Mouse (Mus musculus) limb, embryonic 10.5 days (tissue): ENCODE data around the gene Ms4a4b. TPM values are rescaled to one million over a fixed set of nuclear protein-coding genes. Genes with fewer than 3 reads are reported as not detected.
"Not testable (repeated sequence)": the region's sequence is repeated elsewhere in the genome, so short reads cannot be mapped to it uniquely, and the experiment has no call there.

Experiments used
- DNase-seq: peaks from one replicate; pipeline ENCODE4 v3.0.0-alpha.2; 2017; ENCODE audit warnings: low spot score
- H3K27ac ChIP-seq: fragments of 300-500 bp; sonication (generic); 2 replicates; pipeline ENCODE4 v1.5.1; 2016; ENCODE audit warnings: mild to moderate bottlenecking
- H3K27me3 ChIP-seq: fragments of 300-500 bp; sonication (generic); 2 replicates; pipeline ENCODE4 v1.6.1; 2016; ENCODE audit warnings: low read depth, mild to moderate bottlenecking; ENCODE audit not compliant: poor library complexity, severe bottlenecking
- H3K36me3 ChIP-seq: fragments of 300-500 bp; sonication (generic); 2 replicates; pipeline ENCODE4 v1.6.1; 2016; ENCODE audit warnings: mild to moderate bottlenecking, moderate library complexity
- H3K4me1 ChIP-seq: fragments of 300-500 bp; sonication (generic); 2 replicates; pipeline ENCODE4 v1.6.1; 2016
- H3K4me3 ChIP-seq: fragments of 300-500 bp; sonication (generic); 2 replicates; pipeline ENCODE4 v1.5.1; 2016; ENCODE audit warnings: mild to moderate bottlenecking, moderate library complexity
- H3K9me3 ChIP-seq: fragments of 300-500 bp; sonication (generic); replicated peaks from 2 replicates; pipeline ENCODE4 v1.6.1; 2016; ENCODE audit warnings: mild to moderate bottlenecking
- WGBS: fragments of 180-500 bp; shearing (Covaris S2); methylation state at CpG from one replicate; pipeline ENCODE4 v1.1.7; 2016; 5-methylcytosine and 5-hydroxymethylcytosine counted together
- polyA plus RNA-seq: library from polyadenylated mRNA; unstranded; fragments of >200 nt; fragmentation: Nextera tagmentation; extraction: Ambion mirVana; gene quantifications from 2 replicates; pipeline ENCODE4 v1.2.1, GENCODE M21; 2016

Gene Ms4a4b
- not detected in 2 replicates for polyA plus RNA-seq

DNA sequence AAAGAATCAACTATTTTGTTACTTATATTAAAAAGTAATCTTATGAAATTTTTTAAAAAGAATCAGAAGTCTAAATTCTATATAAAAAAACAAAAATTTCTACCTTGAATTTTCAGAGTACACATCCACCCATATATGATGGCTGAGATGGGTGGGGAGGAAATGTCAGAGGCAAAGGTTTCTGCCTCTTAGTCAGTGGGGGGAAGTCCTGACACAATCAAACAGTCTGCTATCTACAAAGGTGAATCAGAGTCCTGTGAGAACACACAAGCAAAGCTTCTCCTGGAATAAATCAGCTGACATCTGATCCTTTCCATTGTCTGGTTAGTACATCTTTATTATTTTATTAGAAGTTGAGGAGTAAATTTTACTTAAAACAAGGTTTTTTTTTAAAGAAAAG lies at the start of gene Ms4a4b:
Gene Ms4a4b, plus strand, starts transcription at position 216 of the 400 bp plus-strand sequence.
- DNase-seq: no peak
- no peaks in the 10 kb centered on the region for H3K9me3 ChIP-seq
- H3K4me3 ChIP-seq: no peak within 1 kb of the TSS

DNA sequence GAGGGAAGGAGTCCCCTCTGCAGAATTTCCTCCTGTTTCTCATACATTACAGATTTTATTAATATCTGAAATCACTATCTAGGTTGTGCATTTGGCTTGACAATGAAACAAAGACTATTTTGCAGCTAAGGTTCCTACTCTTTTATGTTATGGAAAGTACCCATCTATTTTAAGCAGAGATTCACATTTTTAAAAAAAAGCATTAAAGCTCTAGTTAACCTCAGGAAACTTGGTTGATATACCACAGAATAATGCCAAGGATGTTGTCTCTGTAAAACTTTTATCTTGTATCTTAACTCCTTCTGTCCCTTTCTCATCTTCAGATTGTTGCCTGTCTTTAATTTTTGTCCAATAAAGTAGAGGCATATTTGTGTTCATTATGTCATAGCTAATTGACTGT lies 47.6 kb upstream of the Ms4a4b start:
- Histone ChIP-seq H3K9me3 (no peaks in the 10 kb centered on the region), H3K27me3 (no peaks in the 10 kb centered on the region)

More for the DNA sequence above, at the start of gene Ms4a4b:
- no peaks in the 10 kb centered on the region for H3K27me3 ChIP-seq
- no peaks in the 10 kb centered on the region for H3K4me1 ChIP-seq
- no peaks in the 10 kb centered on the region for H3K36me3 ChIP-seq
- no peak within 1 kb of the TSS for H3K27ac ChIP-seq

DNA sequence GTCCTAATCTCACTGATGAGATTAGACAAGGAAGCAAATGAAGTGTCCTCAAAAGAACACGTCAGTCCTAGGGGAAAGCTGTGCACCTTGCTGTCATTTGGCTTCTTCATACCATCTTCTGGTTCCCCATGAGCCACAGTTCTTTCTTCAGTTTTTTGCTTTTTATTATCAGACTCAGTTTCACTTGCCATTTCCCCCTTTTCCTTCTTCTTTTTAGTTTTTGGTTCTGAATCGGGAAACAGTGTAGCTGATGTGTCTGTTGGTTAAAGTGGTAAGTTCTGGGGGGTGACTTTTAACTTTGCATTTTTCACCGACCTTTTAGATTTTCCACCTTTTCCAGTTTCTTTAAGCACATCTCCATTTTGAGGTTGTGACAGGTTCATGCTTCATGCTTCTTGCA lies 38.8 kb upstream of the Ms4a4b start, which contains the start of gene Ms4a4c:
Gene Ms4a4c, plus strand, starts transcription at position 244 of the 400 bp plus-strand sequence.
- no peaks in the 10 kb centered on the region for H3K36me3 ChIP-seq
- no peak for DNase-seq
- WGBS: 89% methylated on average over 3 of the region's 3 CpGs

More for the DNA sequence above, 47.6 kb upstream of the Ms4a4b start:
- DNase-seq: no peak
- Histone ChIP-seq H3K4me3 (no peak overlapping the region), H3K4me1 (no peaks in the 10 kb centered on the region), H3K27ac (no peak overlapping the region), H3K36me3 (no peaks in the 10 kb centered on the region)

DNA sequence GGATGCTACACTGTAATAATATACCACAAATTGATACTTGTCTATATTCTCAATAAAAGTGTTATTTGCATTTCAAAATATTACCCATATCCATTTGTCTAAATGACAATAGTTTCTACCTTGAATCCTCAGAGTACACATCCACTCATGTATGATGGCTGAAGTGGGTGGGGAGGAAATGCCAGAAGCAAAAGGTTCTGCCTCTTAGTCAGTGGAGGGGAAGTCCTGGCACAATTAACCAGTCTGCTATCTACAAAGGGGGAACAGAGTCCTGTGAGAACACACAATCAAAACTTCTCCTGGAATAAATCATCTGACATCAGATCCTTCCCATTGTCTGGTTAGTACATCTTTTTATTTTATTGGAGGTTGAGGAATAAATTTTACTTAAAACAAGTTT lies 35.9 kb upstream of the Ms4a4b start:
- H3K4me3 ChIP-seq: no peak overlapping the region
- DNase-seq: no peak
- H3K36me3 ChIP-seq: no peaks in the 10 kb centered on the region
- H3K27ac ChIP-seq: no peak overlapping the region
- no peaks in the 10 kb centered on the region for H3K4me1 ChIP-seq
- H3K27me3 ChIP-seq: no peaks in the 10 kb centered on the region
- no peaks in the 10 kb centered on the region for H3K9me3 ChIP-seq

More for the DNA sequence above, 38.8 kb upstream of the Ms4a4b start, which contains the start of gene Ms4a4c:
- H3K4me3 ChIP-seq: no peak within 1 kb of the TSS
- no peaks in the 10 kb centered on the region for H3K9me3 ChIP-seq
- H3K27me3 ChIP-seq: no peaks in the 10 kb centered on the region
- H3K27ac ChIP-seq: no peak within 1 kb of the TSS
- no peaks in the 10 kb centered on the region for H3K4me1 ChIP-seq

DNA sequence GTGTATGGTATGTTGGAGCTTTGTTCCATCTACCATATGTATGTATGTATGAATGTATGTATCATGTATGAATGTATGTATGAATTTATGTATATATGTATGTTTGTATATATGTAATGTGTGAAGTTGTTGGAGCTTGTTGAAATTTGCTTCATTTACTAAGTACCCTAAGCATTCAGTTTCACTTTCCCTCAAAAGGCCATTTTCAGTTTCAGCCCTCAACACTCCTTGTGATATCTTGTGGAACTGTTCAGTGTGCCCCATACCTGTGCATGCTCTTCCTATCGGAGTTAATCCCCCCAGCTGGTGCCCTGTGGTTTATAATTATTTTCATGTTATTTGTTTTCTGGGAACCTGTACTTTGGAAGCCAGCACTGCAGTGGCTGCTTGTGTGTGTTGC lies 34.8 kb upstream of the Ms4a4b start:
- Histone ChIP-seq H3K27ac (no peak overlapping the region), H3K4me1 (no peaks in the 10 kb centered on the region), H3K27me3 (no peaks in the 10 kb centered on the region), H3K36me3 (no peaks in the 10 kb centered on the region), H3K4me3 (no peak overlapping the region), H3K9me3 (no peaks in the 10 kb centered on the region)
- no peak for DNase-seq
- WGBS: 93% methylated on average over 1 of the region's 1 CpGs

DNA sequence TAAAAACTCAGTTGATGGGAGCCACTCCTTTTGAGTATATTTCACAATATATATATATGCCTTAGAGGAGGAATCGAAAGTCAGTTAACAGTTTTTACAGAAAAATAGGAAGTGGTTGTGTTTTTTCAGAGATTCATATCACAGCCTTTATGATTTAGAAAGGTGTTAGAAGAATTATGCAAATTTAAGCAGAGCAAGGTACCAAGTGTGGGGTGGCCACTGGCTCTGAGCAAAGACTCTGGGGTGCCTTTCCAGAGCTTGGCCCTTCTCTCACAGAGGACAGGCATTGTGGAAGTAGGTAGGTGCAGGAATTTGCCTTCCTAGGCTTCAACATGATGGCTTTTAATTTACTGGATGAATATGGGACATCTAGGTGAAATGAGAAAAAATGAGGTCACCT lies 31.7 kb upstream of the Ms4a4b start:
- Histone ChIP-seq H3K27me3 (no peaks in the 10 kb centered on the region), H3K4me3 (no peak overlapping the region), H3K4me1 (no peaks in the 10 kb centered on the region), H3K36me3 (no peaks in the 10 kb centered on the region), H3K27ac (no peak overlapping the region), H3K9me3 (no peaks in the 10 kb centered on the region)
- DNase-seq: no peak
- 85% methylated on average over 1 of the region's 1 CpGs for WGBS

DNA sequence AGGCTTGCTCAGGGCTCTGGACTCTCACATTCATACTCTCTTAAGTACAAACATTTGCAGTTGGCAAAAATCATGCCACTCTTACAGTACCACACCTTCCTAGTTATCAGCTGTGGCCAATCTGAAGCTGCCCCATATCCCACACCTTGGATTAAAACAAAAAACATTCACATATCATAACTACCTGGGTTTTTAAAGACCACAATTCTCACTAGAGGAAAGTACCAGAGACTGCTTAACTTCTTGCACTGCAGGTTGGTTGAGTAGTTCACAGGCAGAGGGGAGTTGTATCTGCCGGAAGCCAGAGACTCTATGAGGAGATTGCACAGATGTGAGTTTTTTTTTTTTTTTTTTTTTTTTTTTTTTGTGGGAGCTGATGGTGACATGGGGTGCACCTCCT lies 29.3 kb upstream of the Ms4a4b start:
- Histone ChIP-seq H3K9me3 (no peaks in the 10 kb centered on the region), H3K27ac (no peak overlapping the region), H3K36me3 (no peaks in the 10 kb centered on the region), H3K4me1 (no peaks in the 10 kb centered on the region), H3K27me3 (no peaks in the 10 kb centered on the region), H3K4me3 (no peak overlapping the region)
- 96% methylated on average over 1 of the region's 1 CpGs for WGBS
- DNase-seq: no peak

DNA sequence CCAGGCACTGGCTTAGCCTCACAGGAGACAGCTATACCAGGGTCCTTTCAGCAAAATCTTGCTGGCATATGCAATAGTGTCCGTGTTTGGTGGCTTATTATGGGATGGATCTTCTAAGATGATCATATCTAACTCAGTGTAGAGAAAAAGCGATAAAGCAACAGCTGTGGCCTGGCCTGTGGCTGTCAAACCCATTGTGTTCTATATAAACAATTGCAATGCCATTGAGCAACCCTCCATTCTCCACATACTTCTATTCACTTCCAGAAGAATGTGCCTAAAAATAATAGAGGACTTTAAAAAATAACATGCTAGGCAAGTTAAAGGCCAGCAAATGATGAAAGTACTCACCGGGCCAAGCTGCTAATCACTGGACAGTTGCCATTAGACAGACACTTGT lies 27.8 kb upstream of the Ms4a4b start:
- Histone ChIP-seq H3K27me3 (no peaks in the 10 kb centered on the region), H3K36me3 (no peaks in the 10 kb centered on the region), H3K4me1 (no peaks in the 10 kb centered on the region), H3K4me3 (no peak overlapping the region), H3K27ac (no peak overlapping the region), H3K9me3 (no peaks in the 10 kb centered on the region)
- WGBS: 82% methylated on average over 3 of the region's 3 CpGs
- no peak for DNase-seq

DNA sequence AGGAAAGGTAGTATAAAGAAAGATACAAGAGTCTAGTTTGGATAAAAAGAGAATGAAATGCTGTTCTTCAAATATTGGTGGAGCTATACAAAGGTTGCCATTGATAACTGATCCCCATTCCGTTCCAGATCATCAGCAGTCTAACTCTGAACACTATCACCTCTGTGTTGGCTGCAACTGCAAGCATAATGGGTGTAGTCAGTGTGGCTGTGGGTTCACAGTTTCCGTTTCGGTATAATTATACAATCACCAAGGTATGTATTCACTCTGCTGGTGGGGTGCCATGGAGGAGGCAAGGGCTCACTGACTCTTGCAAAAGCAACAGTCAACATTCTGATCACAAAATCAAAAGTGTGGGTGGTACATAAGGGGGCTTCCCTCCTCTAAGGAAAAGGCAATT lies 24.5 kb upstream of the Ms4a4b start:
- WGBS: 92% methylated on average over 3 of the region's 3 CpGs
- H3K4me3 ChIP-seq, DNase-seq, H3K9me3 ChIP-seq, H3K36me3 ChIP-seq, H3K27ac ChIP-seq, H3K27me3 ChIP-seq, H3K4me1 ChIP-seq: not testable (repeated sequence)

DNA sequence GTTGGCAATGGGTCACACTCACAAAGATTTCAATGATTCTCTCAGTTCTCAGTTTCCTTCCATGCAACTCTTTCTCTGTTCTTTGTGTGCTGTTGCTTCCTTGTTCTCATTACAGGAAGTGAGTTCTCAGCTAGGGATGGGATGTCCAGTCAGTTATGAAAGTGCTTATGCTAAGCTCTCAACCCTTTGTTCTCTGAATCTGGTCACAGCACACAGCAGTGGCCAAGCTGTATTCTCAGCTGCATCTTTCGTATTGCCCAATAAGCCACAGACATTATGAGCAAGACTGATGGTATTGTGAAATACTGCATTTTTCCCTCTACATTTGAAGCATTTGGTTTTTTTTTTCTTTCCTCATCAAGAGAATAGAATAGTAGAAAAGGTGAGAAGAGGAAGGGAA lies 12.1 kb upstream of the Ms4a4b start:
- H3K4me1 ChIP-seq, H3K9me3 ChIP-seq, H3K27me3 ChIP-seq, H3K27ac ChIP-seq, H3K36me3 ChIP-seq, DNase-seq, H3K4me3 ChIP-seq: not testable (repeated sequence)
- WGBS: 88% methylated on average over 1 of the region's 1 CpGs

DNA sequence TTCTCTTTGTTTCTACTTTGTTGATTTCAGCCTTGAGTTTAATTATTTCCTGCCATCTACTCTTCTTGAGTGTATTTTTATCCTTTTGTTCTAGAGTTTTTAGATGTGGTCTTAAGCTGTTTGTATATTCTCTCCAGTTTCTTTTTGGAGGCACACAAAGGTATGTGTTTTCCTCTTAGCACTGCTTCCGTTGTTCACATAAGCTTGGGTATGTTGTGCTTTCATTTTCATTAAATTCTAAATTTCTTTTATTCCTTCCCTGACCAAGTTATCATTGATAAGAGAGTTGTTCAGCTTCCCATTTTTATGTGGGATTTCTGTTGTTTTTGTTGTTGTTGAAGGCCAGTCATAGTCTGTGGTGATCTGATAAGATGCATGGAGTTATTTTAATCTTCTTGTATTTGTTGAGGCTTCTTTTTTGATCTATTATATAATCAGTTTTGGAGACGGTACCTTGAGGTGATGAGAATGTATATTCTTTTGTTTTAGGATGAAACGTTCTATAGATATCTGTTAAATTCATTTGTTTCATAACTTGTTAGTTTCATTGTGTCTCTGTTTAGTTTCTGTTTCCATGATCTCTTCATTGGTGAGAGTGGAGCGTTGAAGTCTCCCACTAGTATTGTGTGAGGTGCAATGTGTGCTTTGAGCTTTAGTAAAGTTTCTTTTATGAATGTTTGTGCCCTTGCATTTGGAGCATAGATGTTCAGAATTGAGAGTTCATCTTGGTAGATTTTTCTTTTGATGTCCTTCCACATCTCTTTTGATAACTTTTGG lies 8.1 kb upstream of the Ms4a4b start:
- H3K4me1 ChIP-seq: no peaks in the 10 kb centered on the region
- no peaks in the 10 kb centered on the region for H3K9me3 ChIP-seq
- H3K27ac ChIP-seq: no peak overlapping the region
- no peak for DNase-seq
- H3K36me3 ChIP-seq: no peaks in the 10 kb centered on the region
- no peak overlapping the region for H3K4me3 ChIP-seq
- WGBS: 91% methylated on average over 4 of the region's 4 CpGs
- H3K27me3 ChIP-seq: no peaks in the 10 kb centered on the region

DNA sequence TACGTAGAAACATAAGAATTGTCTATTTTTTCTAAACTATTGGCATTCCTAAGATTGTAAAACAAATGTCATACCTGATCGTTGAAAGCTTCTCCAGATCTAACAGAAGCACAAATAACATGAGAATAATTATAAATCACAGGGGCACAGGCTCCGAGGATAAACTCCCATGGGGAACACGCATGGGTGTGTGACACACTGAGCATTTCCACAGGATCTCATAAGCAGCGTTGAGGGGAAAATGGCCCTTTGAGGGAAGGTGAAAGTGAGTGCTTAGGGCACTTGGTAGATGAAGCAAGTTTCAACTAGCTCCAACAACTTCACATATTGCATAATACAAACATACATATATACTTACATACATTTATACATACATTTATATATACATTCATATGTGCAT lies 611 bp downstream of the Ms4a4b start:
- H3K4me1 ChIP-seq: no peaks in the 10 kb centered on the region
- no peaks in the 10 kb centered on the region for H3K9me3 ChIP-seq
- H3K4me3 ChIP-seq: no peak overlapping the region
- no peak for DNase-seq
- H3K36me3 ChIP-seq: no peaks in the 10 kb centered on the region
- 88% methylated on average over 5 of the region's 5 CpGs for WGBS
- H3K27ac ChIP-seq: no peak overlapping the region
- no peaks in the 10 kb centered on the region for H3K27me3 ChIP-seq

DNA sequence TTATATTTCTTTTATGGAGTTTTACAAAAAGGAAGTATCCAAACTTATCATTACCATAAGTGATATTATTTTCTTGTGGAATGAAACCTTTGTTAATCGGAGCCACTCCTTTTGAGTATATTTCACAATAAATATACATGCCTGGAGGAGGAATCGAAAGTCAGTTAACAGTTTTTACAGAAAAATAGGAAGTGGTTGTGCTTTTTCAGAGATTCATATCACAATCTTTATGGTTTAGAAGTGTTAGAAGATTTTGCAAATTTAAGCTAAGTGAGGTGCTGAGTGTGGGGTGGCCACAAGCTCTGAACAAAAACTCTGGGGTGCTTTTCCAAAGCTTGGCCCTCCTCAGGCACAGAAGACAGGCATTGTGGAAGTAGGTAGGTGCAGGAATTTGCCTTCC lies 3.9 kb downstream of the Ms4a4b start:
- Histone ChIP-seq H3K36me3 (no peaks in the 10 kb centered on the region), H3K4me3 (no peak overlapping the region), H3K4me1 (no peaks in the 10 kb centered on the region), H3K27ac (no peak overlapping the region), H3K27me3 (no peaks in the 10 kb centered on the region), H3K9me3 (no peaks in the 10 kb centered on the region)
- WGBS: 89% methylated on average over 2 of the region's 2 CpGs
- no peak for DNase-seq

DNA sequence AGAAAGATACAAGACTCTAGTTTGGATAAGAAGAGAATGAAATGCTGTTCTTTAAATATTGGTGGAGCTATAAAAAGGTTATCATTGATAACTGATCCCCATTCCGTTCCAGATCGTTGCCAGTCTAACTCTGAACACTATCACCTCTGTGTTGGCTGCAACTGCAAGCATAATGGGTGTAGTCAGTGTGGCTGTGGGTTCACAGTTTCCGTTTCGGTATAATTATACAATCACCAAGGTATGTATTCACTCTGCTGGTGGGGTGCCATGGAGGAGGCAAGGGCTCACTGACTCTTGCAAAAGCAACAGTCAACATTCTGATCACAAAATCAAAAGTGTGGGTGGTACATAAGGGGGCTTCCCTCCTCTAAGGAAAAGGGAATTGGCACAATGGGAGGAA lies 15.7 kb downstream of the Ms4a4b start:
- not testable (repeated sequence) for H3K36me3 ChIP-seq, H3K4me3 ChIP-seq, H3K27me3 ChIP-seq, H3K4me1 ChIP-seq, H3K9me3 ChIP-seq, DNase-seq, H3K27ac ChIP-seq
- WGBS: 86% methylated on average over 4 of the region's 4 CpGs
